Mouse (Mus musculus): Measurements from ENCODE around the gene Slc26a3. TPM values are rescaled to one million over a fixed set of nuclear protein-coding genes. Genes with fewer than 3 reads are reported as not detected.

The Slc26a3 gene
- polyA plus RNA-seq, 1 experiment from 2014 or later, result 0.42 TPM

DNA sequence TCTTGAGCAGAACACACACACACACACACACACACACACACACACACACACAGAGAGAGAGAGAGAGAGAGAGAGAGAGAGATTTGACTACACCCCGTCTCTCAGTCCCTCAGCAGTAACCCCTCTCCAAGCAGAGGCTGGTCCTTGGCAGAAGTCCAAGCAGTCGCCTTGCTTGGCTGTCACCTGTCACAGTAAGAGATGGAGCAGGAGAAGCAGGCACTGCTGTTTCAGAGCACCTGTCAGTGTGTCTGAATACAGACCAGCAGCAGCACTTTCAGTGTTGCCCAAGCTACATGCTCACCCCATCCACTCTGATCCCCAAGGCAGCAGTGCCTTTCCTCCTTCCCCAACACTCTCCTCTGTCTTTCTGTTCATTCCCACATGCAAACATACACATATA, 9.8 kb upstream of the Slc26a3 start:
- peak; percentile 41 for DNase-seq (ENCODE audit: low spot score)

DNA sequence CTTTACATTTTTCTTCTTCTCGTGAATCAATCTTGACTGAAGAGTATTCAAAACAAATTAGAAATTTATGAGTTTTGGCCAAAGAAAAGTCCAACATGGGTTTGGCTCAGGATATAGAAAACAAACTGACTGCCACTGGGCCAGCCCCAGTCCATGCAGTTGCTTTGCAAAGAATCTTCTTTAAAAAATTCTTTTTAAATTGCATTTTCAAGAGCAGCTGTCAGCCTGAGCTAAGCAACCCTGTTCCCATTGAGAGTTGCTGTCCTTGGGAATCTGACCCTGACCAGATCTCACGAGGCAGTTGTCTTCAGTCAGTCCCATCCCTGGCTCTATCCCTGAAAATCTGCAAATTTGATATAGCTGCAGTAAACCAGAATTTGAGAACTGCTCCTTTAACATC, 8.2 kb upstream of the Slc26a3 start:
- Histone ChIP-seq H3K4me3 (ENCODE audit: low read depth, low read length) (no peak overlapping the region), H3K4me1 (replicated peaks; ENCODE audit: control insufficient read depth, insufficient read depth) (no peaks in the 10 kb centered on the region), H3K9me3 (ENCODE audit: control insufficient read depth, low read length) (no peaks in the 10 kb centered on the region), H3K9ac (ENCODE audit: low read length) (no peak overlapping the region), H3K27me3 (ENCODE audit: control insufficient read depth, insufficient read depth, low read length) (no peaks in the 10 kb centered on the region), H3K4me2 (replicated peaks; ENCODE audit: low read depth) (no peak overlapping the region), H3K27ac (replicated peaks) (no peak overlapping the region), H3K36me3 (ENCODE audit: control insufficient read depth, insufficient read depth, low read length) (no peaks in the 10 kb centered on the region)
- no peak for ATAC-seq (ENCODE audit: low FRiP score, low TSS enrichment)
- 20% methylated on average over 2 of the region's 2 CpGs for WGBS
- no peak for TF ChIP-seq EP300 (optimal IDR thresholded peaks at IDR 0.05)
- TF ChIP-seq CTCF (IDR thresholded peaks at IDR 0.05; ENCODE audit: low read depth), result no peak
- DNase-seq (ENCODE audit: low spot score), result no peak

More for the DNA sequence above, 9.8 kb upstream of the Slc26a3 start:
- Histone ChIP-seq H3K27ac (replicated peaks) (no peak overlapping the region), H3K27me3 (ENCODE audit: control insufficient read depth, insufficient read depth, low read length) (no peaks in the 10 kb centered on the region), H3K4me2 (replicated peaks; ENCODE audit: low read depth) (no peak overlapping the region), H3K4me3 (ENCODE audit: low read depth, low read length) (no peak overlapping the region), H3K9me3 (ENCODE audit: control insufficient read depth, low read length) (no peaks in the 10 kb centered on the region), H3K4me1 (replicated peaks; ENCODE audit: control insufficient read depth, insufficient read depth) (no peaks in the 10 kb centered on the region; the same call in 1 of the 2 replicates), H3K9ac (ENCODE audit: low read length) (no peak overlapping the region), H3K36me3 (ENCODE audit: control insufficient read depth, insufficient read depth, low read length) (no peaks in the 10 kb centered on the region)
- TF ChIP-seq CTCF (IDR thresholded peaks at IDR 0.05; ENCODE audit: low read depth) (no peak), EP300 (optimal IDR thresholded peaks at IDR 0.05) (no peak)
- peak; percentile 29; the same call in 1 of the 2 replicates for ATAC-seq (ENCODE audit: low FRiP score, low TSS enrichment)
- 13% methylated on average over 2 of the region's 2 CpGs for WGBS

DNA sequence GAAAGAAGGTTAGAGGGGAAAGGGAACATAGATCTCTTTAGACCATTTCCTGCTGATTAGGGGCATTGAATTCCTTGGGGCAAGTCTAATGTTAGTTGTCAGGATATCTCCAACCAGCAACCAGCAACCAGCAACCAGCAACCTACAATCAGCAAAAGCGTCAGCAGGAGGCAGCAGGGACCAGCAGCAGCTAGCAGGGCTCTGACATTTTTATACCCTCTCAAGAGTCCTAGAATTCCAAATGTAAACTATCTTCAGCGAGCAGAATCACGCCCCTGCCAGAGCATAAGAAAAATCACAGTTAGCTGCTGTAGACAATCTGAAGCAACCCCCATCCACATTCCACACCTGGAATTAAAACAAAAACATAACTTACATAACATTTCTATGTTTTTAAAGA, 3.4 kb upstream of the Slc26a3 start:
- H3K4me2 ChIP-seq (replicated peaks; ENCODE audit: low read depth), result no peak overlapping the region
- H3K9ac ChIP-seq (ENCODE audit: low read length), result no peak overlapping the region
- no peaks in the 10 kb centered on the region for H3K9me3 ChIP-seq (ENCODE audit: control insufficient read depth, low read length)
- TF ChIP-seq EP300 (optimal IDR thresholded peaks at IDR 0.05) (no peak), CTCF (IDR thresholded peaks at IDR 0.05; ENCODE audit: low read depth) (peak; percentile 60)
- no peak overlapping the region for H3K4me3 ChIP-seq (ENCODE audit: low read depth, low read length)
- ATAC-seq (ENCODE audit: low FRiP score, low TSS enrichment), result no peak
- 24% methylated on average over 3 of the region's 3 CpGs for WGBS
- H3K27ac ChIP-seq (replicated peaks), result no peak overlapping the region
- no peaks in the 10 kb centered on the region for H3K27me3 ChIP-seq (ENCODE audit: control insufficient read depth, insufficient read depth, low read length)
- H3K36me3 ChIP-seq (ENCODE audit: control insufficient read depth, insufficient read depth, low read length), result no peaks in the 10 kb centered on the region
- H3K4me1 ChIP-seq (replicated peaks; ENCODE audit: control insufficient read depth, insufficient read depth), result no peaks in the 10 kb centered on the region
- DNase-seq (ENCODE audit: low spot score), result peak; percentile 18

DNA sequence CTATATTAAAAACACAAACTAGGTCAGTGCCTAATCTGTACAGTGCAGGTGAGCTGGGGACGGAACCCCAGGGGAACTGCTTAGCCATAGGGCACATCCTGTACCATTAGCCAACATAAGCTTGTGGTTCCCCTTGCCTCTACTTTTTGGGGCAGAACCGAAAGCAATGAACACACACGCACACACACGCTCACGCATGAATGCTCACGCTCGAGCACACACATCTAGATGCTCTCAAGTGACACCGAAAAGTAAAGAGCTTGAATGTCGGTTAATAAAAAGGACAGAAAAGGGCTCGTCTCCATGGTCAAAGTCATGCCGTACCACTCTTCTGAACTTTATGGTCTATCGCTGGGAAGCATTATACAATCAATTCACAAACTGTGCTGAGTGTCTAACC, 1.0 kb downstream of the Slc26a3 start:
- Histone ChIP-seq H3K9ac (ENCODE audit: low read length) (no peak overlapping the region), H3K4me1 (replicated peaks; ENCODE audit: control insufficient read depth, insufficient read depth) (no peaks in the 10 kb centered on the region), H3K27ac (replicated peaks) (no peak overlapping the region), H3K9me3 (ENCODE audit: control insufficient read depth, low read length) (no peaks in the 10 kb centered on the region), H3K36me3 (ENCODE audit: control insufficient read depth, insufficient read depth, low read length) (no peaks in the 10 kb centered on the region), H3K4me3 (ENCODE audit: low read depth, low read length) (no peak overlapping the region), H3K4me2 (replicated peaks; ENCODE audit: low read depth) (no peak overlapping the region), H3K27me3 (ENCODE audit: control insufficient read depth, insufficient read depth, low read length) (no peaks in the 10 kb centered on the region)
- TF ChIP-seq CTCF (IDR thresholded peaks at IDR 0.05; ENCODE audit: low read depth) (no peak), EP300 (optimal IDR thresholded peaks at IDR 0.05) (no peak)
- ATAC-seq (ENCODE audit: low FRiP score, low TSS enrichment), result no peak
- DNase-seq (ENCODE audit: low spot score), result no peak
- 90% methylated on average over 12 of the region's 12 CpGs for WGBS

DNA sequence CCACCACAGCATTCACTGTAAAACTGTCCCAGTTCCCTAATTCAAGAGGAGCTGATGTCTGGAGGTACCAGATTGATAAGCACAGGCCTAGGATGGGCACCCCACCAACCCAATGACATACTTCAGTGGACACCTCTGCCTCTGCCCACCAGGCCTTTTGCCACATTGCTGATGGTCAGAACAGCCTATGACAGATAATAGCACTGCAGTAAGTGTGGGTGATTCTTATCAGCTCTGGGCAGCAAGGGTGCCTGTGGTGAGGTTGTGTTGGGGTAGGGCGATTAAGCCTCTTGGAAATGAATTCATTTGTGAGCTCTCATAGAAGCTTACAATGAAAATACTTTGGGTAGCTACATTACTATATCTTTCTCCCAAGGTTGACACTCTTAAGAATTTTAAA, 5.2 kb downstream of the Slc26a3 start:
- Histone ChIP-seq H3K27ac (replicated peaks) (no peak overlapping the region), H3K9ac (ENCODE audit: low read length) (no peak overlapping the region), H3K4me3 (ENCODE audit: low read depth, low read length) (no peak overlapping the region), H3K27me3 (ENCODE audit: control insufficient read depth, insufficient read depth, low read length) (no peaks in the 10 kb centered on the region), H3K36me3 (ENCODE audit: control insufficient read depth, insufficient read depth, low read length) (no peaks in the 10 kb centered on the region), H3K9me3 (ENCODE audit: control insufficient read depth, low read length) (no peaks in the 10 kb centered on the region), H3K4me1 (replicated peaks; ENCODE audit: control insufficient read depth, insufficient read depth) (no peaks in the 10 kb centered on the region), H3K4me2 (replicated peaks; ENCODE audit: low read depth) (no peak overlapping the region)
- DNase-seq (ENCODE audit: low spot score) (no peak), ATAC-seq (ENCODE audit: low FRiP score, low TSS enrichment) (no peak)
- WGBS, result 88% methylated on average over 1 of the region's 1 CpGs
- TF ChIP-seq CTCF (IDR thresholded peaks at IDR 0.05; ENCODE audit: low read depth), result no peak
- TF ChIP-seq EP300 (optimal IDR thresholded peaks at IDR 0.05), result no peak

DNA sequence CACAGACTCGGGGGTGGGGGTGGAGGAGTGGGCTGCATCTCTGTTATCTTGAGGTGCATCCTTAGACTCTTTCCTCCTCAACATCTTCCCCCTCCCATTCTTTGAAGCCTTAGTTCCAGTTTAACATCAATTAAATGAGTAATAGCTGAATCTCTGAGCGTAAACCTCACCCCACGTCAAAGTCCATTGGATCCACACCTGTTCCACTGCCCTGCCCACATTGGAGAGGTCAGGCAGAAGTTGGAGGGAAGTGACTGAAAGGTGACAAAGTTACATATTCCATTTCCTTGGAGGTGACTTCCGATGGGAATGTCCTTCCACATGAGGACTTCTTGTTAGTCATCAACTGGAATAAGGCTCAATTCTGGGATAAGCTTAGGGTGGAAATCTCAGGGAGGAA, 7.0 kb downstream of the Slc26a3 start:
- no peaks in the 10 kb centered on the region for H3K27me3 ChIP-seq (ENCODE audit: control insufficient read depth, insufficient read depth, low read length)
- no peak overlapping the region for H3K9ac ChIP-seq (ENCODE audit: low read length)
- H3K4me3 ChIP-seq (ENCODE audit: low read depth, low read length), result no peak overlapping the region
- 80% methylated on average over 4 of the region's 4 CpGs for WGBS
- no peaks in the 10 kb centered on the region for H3K4me1 ChIP-seq (replicated peaks; ENCODE audit: control insufficient read depth, insufficient read depth)
- TF ChIP-seq EP300 (optimal IDR thresholded peaks at IDR 0.05) (no peak), CTCF (IDR thresholded peaks at IDR 0.05; ENCODE audit: low read depth) (no peak)
- no peak overlapping the region for H3K4me2 ChIP-seq (replicated peaks; ENCODE audit: low read depth)
- H3K27ac ChIP-seq (replicated peaks), result no peak overlapping the region
- DNase-seq (ENCODE audit: low spot score) (no peak), ATAC-seq (ENCODE audit: low FRiP score, low TSS enrichment) (no peak)
- no peaks in the 10 kb centered on the region for H3K36me3 ChIP-seq (ENCODE audit: control insufficient read depth, insufficient read depth, low read length)
- no peaks in the 10 kb centered on the region for H3K9me3 ChIP-seq (ENCODE audit: control insufficient read depth, low read length)

Data from stomach, postnatal 0 days (tissue).